Mouse (Mus musculus) mesoderm, embryonic 11.5 days (tissue): ENCODE data around the gene Rbp1.

Source experiments
- DNase-seq: peaks from one replicate; pipeline ENCODE4 v3.0.0-alpha.2; 2012; ENCODE audit warnings: low read depth, low spot score

Gene Rbp1

GRCm38 (mm10) chr9:98492212-98492611 is 69.5 kb downstream of the Rbp1 start:
- DNase-seq: no peak

- no peak for DNase-seq
These were observed 70.1 kb downstream of the Rbp1 start for GRCm38 (mm10) chr9:98492821-98493220.
